Mouse (Mus musculus) embryonic stem cell, embryonic (primary cell): ENCODE results near the gene Scrn2.

Experiments
- CTCF ChIA-PET, 4 experiments: fragments of 300-600 bp in 2 of 4; fragments of 350-600 bp in 2 of 4; sonication (Branson Sonifier 250); formaldehyde crosslinking; loops; one replicate each; lab custom pipeline; 2022; ENCODE audit warnings: inconsistent platforms in 2 of 4; lab: Charles Lee
- POLR2A ChIA-PET, 4 experiments: fragments of 300-600 bp in 2 of 4; fragments of 350-600 bp in 2 of 4; sonication (Branson Sonifier 250); formaldehyde crosslinking; loops; one replicate each; lab custom pipeline; 2022; ENCODE audit warnings: antibody characterized with exemption in 4 of 4, inconsistent platforms in 1 of 4; lab: Charles Lee

Scrn2 gene

GRCm38 (mm10) chr11:96997380-96997956 is 32.3 kb upstream of the Scrn2 start:
- CTCF ChIA-PET: interaction anchor here in 3 of 4 experiments (0.6 to 1.7 kb wide), 16 partner anchors 10 to 1513 kb away, joined by 3 to 20 read pairs (median 4); partner anchors contain the start of gene Cdk5rap3 (in 1 of the 3)

GRCm38 (mm10) chr11:97003170-97003569 is 26.6 kb upstream of the Scrn2 start:
- CTCF ChIA-PET: interaction anchor here in 3 of 4 experiments (0.5 to 2.1 kb wide), 4 partner anchors 9 to 43 kb away, joined by 3 to 5 read pairs (median 4); no protein-coding TSS in a partner anchor
- POLR2A ChIA-PET: interaction anchor here in 2 of 4 experiments (0.6 to 2.7 kb wide), 7 partner anchors 9 to 25 kb away, joined by 3 to 8 read pairs (median 4); no protein-coding TSS in a partner anchor

More at GRCm38 (mm10) chr11:96997380-96997956, 32.3 kb upstream of the Scrn2 start:
- POLR2A ChIA-PET: interaction anchor here in 3 of 4 experiments (0.5 to 2.9 kb wide), 48 partner anchors 9 to 840 kb away, joined by 3 to 28 read pairs (median 4); partner anchors contain the start of genes Cdk5rap3 (in 2 of the 3), Scrn2 (in 2 of the 3), Lrrc46 (in 1 of the 3) and Mrpl10 (in 1 of the 3)

DNA sequence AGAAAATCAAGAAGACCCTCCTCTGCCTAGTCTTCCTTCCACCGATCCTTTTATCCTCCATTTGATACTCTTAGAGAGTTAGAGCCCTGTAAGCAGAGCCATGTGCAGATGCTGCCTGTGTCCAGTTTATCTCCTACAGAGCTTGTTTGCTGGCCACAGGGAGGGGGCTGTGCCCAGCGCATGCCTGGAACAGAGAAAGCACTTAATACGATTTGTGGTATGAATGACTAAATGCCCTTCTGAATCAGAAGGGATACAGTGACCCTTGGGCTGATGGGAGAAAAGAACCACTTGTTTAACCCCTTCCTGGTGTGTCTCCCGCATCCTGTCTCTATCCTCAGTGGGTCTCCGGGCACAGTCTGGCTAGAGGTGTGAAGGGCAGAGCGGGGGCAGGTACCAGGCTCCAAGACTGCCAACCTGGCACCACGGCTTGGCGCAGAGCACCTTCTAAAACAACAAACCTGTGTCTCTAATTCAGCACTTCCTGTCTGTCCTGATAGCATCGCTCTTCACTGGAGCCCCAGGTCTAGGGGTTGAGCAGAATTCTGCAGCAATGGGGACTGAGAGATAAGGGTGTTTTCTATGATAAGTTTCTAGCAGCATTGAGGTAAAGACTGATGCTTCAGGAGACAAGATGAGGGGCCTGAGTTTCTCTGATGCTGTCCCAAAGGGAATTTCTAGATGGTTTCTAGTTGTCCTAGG is 22.5 kb upstream of the Scrn2 start:
- POLR2A ChIA-PET: interaction anchor here in 2 of 4 experiments (1.7 to 4.0 kb wide), 3 partner anchors 10 to 15 kb away, joined by 11 to 15 read pairs (median 13); no protein-coding TSS in a partner anchor

DNA sequence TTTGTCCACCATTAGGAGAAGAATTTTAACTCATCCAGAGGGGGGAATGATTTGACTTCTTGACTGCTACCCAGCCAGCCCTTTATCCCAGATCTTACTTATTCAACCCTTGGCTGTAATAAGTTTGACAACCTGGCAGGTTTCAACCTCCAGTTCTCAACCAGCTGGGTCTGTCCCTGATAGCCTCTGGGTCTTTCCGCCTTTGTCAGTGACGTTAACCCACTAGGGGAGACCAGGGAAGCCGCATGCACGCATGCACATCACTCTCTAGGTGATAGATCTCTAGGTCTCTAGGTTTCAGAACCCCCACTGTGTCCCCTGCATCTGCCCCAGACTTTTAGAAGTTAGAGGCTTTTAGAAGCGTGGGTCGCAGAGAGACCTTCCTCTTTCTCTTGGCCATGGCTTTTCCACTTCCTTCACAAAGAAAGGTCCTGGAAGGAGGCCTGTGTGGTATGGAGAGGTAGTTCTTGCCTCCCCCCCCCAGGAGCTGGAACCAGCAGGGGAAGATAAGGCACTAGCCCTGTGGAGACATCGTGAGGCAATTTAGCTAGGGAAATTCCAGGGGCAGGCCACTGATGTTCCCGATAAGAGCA is 20.4 kb upstream of the Scrn2 start:
- ChIA-PET CTCF (interaction anchor here (0.8 to 2.9 kb wide), 6 partner anchors 8 to 28 kb away, joined by 3 to 15 read pairs (median 4); partner anchors contain the start of gene Sp2 (in 1 of the 4)), POLR2A (interaction anchor here in 2 of 4 experiments (0.6 to 4.0 kb wide), 12 partner anchors 9 to 95 kb away, joined by 3 to 15 read pairs (median 5); no protein-coding TSS in a partner anchor)

More for the DNA sequence above, 22.5 kb upstream of the Scrn2 start:
- CTCF ChIA-PET: interaction anchor here in 3 of 4 experiments (0.6 to 2.9 kb wide), 5 partner anchors 14 to 27 kb away, joined by 3 to 15 read pairs (median 4); partner anchors contain the start of gene Scrn2 (in 1 of the 3)

DNA sequence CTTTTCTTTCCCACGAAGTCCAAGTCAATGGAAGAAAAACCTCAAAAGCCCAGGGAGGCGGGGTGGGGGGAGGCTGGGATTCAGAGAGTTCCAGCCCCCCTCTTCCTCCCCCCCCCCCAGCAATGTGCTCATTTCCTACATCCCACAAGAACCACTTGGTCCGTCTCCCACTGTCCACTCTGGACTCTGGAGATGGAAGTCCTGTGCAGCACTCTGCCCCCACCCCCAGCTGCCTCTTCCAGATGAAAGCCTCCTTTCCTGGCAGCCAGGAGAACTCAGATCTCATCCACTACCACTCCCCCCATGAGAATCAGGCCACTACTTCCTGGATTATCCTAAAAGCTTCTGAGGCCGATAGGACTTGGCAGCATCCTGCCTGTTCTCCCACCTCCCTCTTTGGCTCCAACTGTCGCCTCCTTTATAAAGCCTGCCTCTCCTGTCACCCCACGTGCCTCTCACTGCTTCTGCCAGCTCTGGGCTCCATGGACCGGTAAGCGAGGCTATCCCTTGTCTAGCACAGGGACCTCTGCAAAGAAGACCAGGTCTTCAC is 16.5 kb upstream of the Scrn2 start, which contains the start of gene Sp6:
Sp6 (plus strand) TSS at position 274 of the 550 bp plus-strand sequence.
- ChIA-PET POLR2A (interaction anchor here in 2 of 4 experiments (0.7 to 1.4 kb wide), 2 partner anchors 8 to 11 kb away, joined by 3 to 7 read pairs; no protein-coding TSS in a partner anchor), CTCF (interaction anchor here in 3 of 4 experiments (0.7 to 1.3 kb wide), 3 partner anchors 17 to 600 kb away, joined by 3 to 7 read pairs (median 5); partner anchors contain the start of gene Scrn2 (in 1 of the 3))

- CTCF ChIA-PET: interaction anchor here in 2 of 4 experiments (0.7 to 2.3 kb wide), 6 partner anchors 9 to 62 kb away, joined by 3 to 9 read pairs (median 3); partner anchors contain the start of gene Scrn2 (in 2 of the 2)
- POLR2A ChIA-PET: interaction anchor here in 3 of 4 experiments (0.5 to 3.4 kb wide), 26 partner anchors 8 to 223 kb away, joined by 3 to 18 read pairs (median 4); partner anchors contain the start of genes Lrrc46 (in 1 of the 3), Mrpl10 (in 1 of the 3) and Scrn2 (in 1 of the 3)
These were observed 11.8 kb upstream of the Scrn2 start for GRCm38 (mm10) chr11:97017696-97018582.

- ChIA-PET CTCF (interaction anchor here in 3 of 4 experiments (0.7 to 2.3 kb wide), 5 partner anchors 11 to 128 kb away, joined by 3 to 9 read pairs (median 3); partner anchors contain the start of genes Scrn2 (in 2 of the 3) and Cdk5rap3 (in 1 of the 3)), POLR2A (interaction anchor here in 3 of 4 experiments (0.6 to 4.8 kb wide), 22 partner anchors 8 to 535 kb away, joined by 3 to 38 read pairs (median 4); partner anchors contain the start of genes Lrrc46 (in 2 of the 3), Mrpl10 (in 2 of the 3) and Scrn2 (in 1 of the 3))
These were observed 11.0 kb upstream of the Scrn2 start for GRCm38 (mm10) chr11:97018583-97019344.

DNA sequence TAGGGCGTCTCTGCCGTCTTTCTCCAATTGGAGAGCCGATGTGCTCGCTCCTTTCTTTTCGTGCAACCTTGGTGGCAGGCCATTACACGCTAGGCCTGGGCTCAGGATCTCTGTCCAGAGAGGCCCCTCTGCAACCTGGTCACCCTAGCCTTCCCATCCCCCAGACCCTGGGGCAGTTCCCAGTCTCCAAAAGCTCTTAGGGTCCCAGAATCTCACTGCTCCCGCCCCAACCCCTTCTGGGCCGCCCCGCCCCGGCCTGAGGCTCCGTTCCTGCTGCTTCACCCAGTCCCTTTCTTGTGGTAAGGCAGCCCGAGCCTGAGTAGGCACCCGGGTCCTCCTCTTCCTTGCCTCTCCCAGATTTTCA is 10.4 kb upstream of the Scrn2 start:
- ChIA-PET CTCF (interaction anchor here in 2 of 4 experiments (0.8 to 2.3 kb wide), 3 partner anchors 11 to 128 kb away, joined by 3 to 9 read pairs (median 4); partner anchors contain the start of genes Cdk5rap3 (in 1 of the 2) and Scrn2 (in 1 of the 2)), POLR2A (interaction anchor here in 3 of 4 experiments (0.6 to 4.8 kb wide), 10 partner anchors 10 to 534 kb away, joined by 3 to 38 read pairs (median 4); partner anchors contain the start of genes Lrrc46 (in 2 of the 3), Mrpl10 (in 2 of the 3) and Scrn2 (in 2 of the 3))

GRCm38 (mm10) chr11:97021121-97021765 is 8.5 kb upstream of the Scrn2 start:
- POLR2A ChIA-PET: interaction anchor here (0.5 to 4.9 kb wide), 71 partner anchors 8 to 634 kb away, joined by 3 to 62 read pairs (median 4); partner anchors contain the start of genes Scrn2 (in 3 of the 4), Lrrc46 (in 2 of the 4), Mrpl10 (in 2 of the 4) and Sp2 (in 2 of the 4)
- CTCF ChIA-PET: interaction anchor here (0.5 to 3.5 kb wide), 101 partner anchors 9 to 1971 kb away, joined by 3 to 50 read pairs (median 4); partner anchors contain the start of genes Lrrc46 (in 3 of the 4), Mrpl10 (in 3 of the 4), Cdk5rap3 (in 2 of the 4) and Osbpl7 (in 2 of the 4)

- CTCF ChIA-PET: interaction anchor here (0.5 to 3.5 kb wide), 107 partner anchors 8 to 1972 kb away, joined by 3 to 50 read pairs (median 4); partner anchors contain the start of genes Lrrc46 (in 3 of the 4), Mrpl10 (in 3 of the 4), Cdk5rap3 (in 2 of the 4) and Osbpl7 (in 2 of the 4)
- POLR2A ChIA-PET: interaction anchor here (0.5 to 4.9 kb wide), 67 partner anchors 8 to 824 kb away, joined by 3 to 62 read pairs (median 4); partner anchors contain the start of genes Lrrc46 (in 3 of the 4), Mrpl10 (in 3 of the 4), Pnpo (in 2 of the 4) and Sp2 (in 2 of the 4)
These were observed 7.8 kb upstream of the Scrn2 start for GRCm38 (mm10) chr11:97021873-97022484.

- ChIA-PET CTCF (interaction anchor here in 3 of 4 experiments (0.5 to 2.3 kb wide), 5 partner anchors 11 to 101 kb away, joined by 3 to 16 read pairs (median 4); partner anchors contain the start of genes Lrrc46 (in 1 of the 3), Mrpl10 (in 1 of the 3) and Sp2 (in 1 of the 3)), POLR2A (interaction anchor here in 3 of 4 experiments (1.0 to 4.9 kb wide), 11 partner anchors 16 to 143 kb away, joined by 3 to 56 read pairs (median 7); partner anchors contain the start of genes Sp2 (in 2 of the 3), Cdk5rap3 (in 1 of the 3), Lrrc46 (in 1 of the 3) and Mrpl10 (in 1 of the 3))
These were observed 4.8 kb upstream of the Scrn2 start for GRCm38 (mm10) chr11:97024977-97025376.

- POLR2A ChIA-PET: interaction anchor here (0.6 to 2.6 kb wide), 52 partner anchors 8 to 461 kb away, joined by 3 to 30 read pairs (median 4); partner anchors contain the start of genes Lrrc46 (in 3 of the 4), Mrpl10 (in 3 of the 4), Cdk5rap3 (in 1 of the 4) and Kpnb1 (in 1 of the 4)
- CTCF ChIA-PET: interaction anchor here (0.6 to 2.4 kb wide), 51 partner anchors 8 to 1374 kb away, joined by 3 to 33 read pairs (median 4); partner anchors contain the start of genes Cdk5rap3 (in 3 of the 4), Lrrc46 (in 2 of the 4), Mrpl10 (in 2 of the 4) and Osbpl7 (in 2 of the 4)
These were observed 3.9 kb upstream of the Scrn2 start for GRCm38 (mm10) chr11:97025721-97026344.
